Mouse (Mus musculus) splenic B cell, adult 2 months (primary cell): ENCODE measurements around the gene Aak1.
"Not testable (repeated sequence)": the region's sequence is repeated elsewhere in the genome, so short reads cannot be mapped to it uniquely, and the experiment has no call there.

Experiments used
- DNase-seq: peaks from one replicate; pipeline ENCODE4 v3.0.0-alpha.2; 2011; ENCODE audit warnings: low read depth, low spot score
- H3K27me3 ChIP-seq: 2 replicates; pipeline ENCODE4 v1.6.1; 2012; ENCODE audit warnings: mild to moderate bottlenecking, low read length, moderate library complexity, mixed read lengths; ENCODE audit not compliant: control insufficient read depth, poor library complexity, insufficient read depth, severe bottlenecking
- H3K36me3 ChIP-seq: 2 replicates; pipeline ENCODE4 v1.6.1; 2012; ENCODE audit warnings: mild to moderate bottlenecking, low read length, moderate library complexity, mixed read lengths; ENCODE audit not compliant: control insufficient read depth, poor library complexity, insufficient read depth, severe bottlenecking

Aak1 gene

DNA sequence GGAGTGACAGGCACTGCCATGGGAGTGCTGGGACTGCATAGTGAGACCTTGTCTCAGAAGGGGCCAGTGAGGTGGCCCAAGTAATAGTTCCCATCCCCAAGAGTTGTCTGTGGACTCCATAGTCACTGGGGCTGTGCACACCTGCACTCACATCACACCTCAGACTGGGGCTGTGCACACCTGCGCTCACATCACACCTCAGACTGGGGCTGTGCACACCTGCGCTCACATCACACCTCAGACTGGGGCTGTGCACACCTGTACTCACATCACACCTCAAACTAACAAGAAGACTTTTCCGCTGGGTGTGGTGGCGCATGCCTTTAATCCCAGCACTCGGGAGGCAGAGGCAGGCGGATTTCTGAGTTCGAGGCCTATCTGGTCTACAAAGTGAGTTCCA is 199.4 kb downstream of the Aak1 start:
- not testable (repeated sequence) for H3K27me3 ChIP-seq, DNase-seq, H3K36me3 ChIP-seq

DNA sequence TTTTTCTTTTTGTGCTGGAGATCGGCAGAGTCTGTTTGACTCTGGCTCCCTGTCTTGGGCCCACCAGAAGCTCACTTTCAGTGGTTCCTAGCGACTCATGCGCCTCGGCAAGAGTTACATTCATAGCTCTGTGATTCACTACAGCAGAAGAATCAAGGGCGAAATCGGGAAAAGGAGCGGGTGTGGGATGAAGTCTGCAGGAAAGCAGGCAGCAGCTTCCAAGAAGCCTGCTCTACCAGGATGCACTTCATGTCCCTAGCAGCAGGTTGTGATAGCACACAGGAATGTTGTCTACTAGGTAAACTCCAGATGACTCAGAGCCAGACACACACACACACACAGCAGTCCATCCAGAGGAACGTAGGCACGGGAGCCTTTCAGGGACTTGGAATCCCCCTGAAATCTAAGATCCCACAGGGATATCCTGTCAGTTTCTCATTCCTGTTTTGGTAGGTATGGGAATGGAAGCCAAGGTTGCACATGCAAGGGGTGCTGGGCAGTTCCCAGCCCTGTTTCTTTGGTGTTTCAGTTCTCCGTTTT is 202.6 kb downstream of the Aak1 start:
- no peak for DNase-seq
- no peaks in the 10 kb centered on the region for H3K27me3 ChIP-seq
- 0 out of 2 replicates have a peak, but pooled peaks cover 4% of the 10 kb centered on the region for H3K36me3 ChIP-seq
